Mouse (Mus musculus) monocyte, adult 5-6 weeks (primary cell): ENCODE results near the gene Tmem266. TPM values are rescaled to one million over a fixed set of nuclear protein-coding genes. Genes with fewer than 3 reads are reported as not detected.

Experiments used
- ATAC-seq: fragments of 153-309, 156-312 bp; replicated peaks from 2 replicates; pipeline ENCODE4 v1.8.0; 2017; ENCODE audit warnings: mild to moderate bottlenecking; ENCODE audit not compliant: low TSS enrichment, insufficient number of reproducible peaks, severe bottlenecking, poor library complexity, low FRiP score
- total RNA-seq: library from RNA; stranded (forward); fragments of 200-1000, 200-491, 200-594 nt; gene quantifications from 3 replicates; pipeline ENCODE4 v1.2.3, GENCODE M21; 2017

The Tmem266 gene
- total RNA-seq, 1 experiment from 2014 or later = not detected

GRCm38 (mm10) chr9:55386117-55386516 is 59.4 kb downstream of the Tmem266 start:
- ATAC-seq = no peak

DNA sequence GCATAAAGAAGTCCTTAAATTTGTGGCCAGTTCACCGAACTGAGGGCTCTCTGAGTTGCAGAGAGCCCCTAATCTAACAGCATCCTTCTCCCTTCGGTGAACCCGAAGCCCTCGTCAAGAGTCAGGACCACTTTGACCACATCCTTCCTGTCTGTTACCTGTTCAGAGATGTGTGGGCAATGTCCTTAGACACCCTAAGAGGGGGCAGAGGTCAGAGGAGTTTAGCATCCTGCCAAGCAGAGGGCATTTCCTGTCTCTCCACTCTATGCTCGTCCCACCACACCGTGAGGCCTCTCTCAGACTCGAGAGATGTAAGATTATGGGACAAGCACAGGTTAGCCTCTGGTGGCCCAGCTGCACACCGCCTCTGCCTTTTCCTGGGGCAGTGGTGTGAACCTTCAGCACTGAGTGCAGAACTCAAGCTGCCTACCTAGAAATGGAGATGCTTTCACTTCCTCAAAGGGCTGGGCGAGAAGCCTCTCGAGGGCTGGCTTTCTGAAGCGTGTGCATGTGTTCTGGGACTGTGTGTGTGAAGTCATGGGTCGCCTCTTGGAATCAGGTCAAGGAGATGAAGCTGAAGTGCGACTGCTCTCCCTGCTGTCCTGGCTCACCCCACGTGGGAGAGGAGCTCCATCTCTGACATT is 61.3 kb downstream of the Tmem266 start:
- peak; percentile 69 for ATAC-seq

DNA sequence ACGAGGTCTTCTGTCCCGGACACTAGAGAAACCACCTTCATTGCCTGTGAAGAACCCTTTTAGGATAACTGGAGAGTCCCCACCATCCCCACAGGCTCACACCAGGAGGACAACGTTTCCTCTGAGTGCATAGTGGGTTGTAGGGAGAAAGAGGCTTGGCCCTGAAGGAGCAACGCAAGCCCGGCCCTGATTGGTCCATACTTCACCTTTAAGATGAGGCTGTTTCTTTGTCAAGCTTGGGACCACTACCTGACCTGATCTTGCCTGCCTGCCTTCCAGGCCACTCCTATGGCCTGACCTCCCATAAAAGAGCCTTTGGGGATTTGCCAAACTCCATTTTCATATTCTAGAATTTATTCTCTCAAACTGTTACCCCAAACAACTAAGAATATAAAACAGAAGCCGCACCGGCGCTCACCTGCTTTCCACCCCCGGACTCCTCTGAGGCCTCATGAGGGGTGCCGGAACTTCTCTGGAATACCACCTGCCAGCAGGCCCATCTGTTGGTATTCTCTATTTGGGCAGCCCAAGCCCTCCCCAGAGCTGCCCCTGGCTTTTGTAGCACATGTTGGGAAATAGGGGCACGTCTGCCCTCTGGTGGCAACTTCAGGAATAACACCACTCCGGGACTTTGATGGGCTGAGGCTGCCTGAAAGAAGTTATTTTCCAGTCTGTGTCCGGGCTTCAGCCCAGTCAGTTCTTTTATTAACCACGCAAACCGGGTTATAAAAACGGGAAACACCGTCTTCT is 65.4 kb downstream of the Tmem266 start:
- 0 out of 2 replicates have a peak, but pooled peaks have one; percentile 40 for ATAC-seq

- peak; percentile 62 for ATAC-seq
These were observed 68.9 kb downstream of the Tmem266 start for GRCm38 (mm10) chr9:55395650-55396049.

DNA sequence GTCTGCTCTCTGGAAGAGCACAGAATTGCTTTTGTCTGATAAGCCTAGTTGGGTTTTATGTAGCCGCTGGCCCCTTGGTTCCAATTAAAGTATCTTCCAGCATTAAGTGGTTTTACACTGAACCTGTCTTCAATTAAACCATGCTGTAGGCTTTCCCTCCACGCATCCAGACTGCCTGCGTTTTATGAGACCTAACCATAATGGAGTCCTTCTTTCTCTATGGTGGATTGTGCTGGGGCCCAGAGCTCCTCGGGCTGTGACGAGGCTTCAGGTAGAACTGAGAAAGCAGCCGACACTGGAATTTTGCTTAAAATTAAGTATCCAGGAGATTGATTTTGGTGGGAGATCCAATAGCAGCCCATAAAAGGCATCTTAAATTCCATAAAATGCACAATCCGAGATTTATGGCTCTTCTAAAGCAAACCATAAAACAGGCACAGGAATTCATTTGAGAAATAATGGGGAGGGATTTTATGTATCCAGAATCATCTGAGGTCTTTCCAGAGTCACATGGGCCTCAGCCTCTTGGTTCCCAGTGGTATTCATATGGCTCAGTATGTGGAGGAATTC is 72.4 kb downstream of the Tmem266 start:
- ATAC-seq = no peak

DNA sequence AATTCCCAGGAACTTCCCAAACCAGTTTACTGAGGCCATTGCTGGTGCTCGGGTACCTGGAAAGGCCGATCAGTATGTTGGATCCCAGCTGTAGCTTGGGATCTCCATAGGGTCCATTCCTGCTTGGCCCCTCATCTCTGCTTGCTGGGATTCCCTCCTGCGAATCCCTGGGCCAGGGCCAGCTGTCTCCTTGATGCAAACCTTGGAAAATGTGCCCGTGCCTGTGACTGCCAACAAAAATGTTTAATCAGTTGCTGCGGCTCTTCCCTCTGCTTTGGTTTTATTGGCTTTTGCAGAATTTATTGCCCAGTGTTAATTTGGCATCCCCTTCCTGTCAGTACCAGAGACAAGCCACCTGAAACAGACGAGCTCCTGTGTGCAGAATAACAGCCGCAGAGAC is 75.6 kb downstream of the Tmem266 start:
- ATAC-seq = no peak

DNA sequence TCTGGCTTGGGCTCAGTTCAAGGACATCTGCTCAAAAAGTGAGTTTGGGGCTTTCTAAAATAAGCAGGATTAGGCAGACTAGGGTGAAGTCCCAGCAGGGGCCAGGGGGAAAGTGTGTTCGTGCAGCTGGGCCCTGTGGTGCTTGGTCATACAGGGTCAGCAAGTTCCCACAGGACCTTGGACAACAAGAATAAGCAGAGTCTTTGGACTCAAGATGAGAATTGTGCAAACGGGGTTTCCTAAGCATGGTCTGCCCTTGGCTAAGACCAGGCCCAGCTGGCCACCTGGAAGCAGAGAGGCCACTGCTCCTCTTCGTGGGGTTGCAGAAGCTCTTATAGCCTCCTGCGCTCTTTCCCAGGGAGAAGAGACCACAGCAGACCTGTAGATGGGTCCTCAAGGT is 77.5 kb downstream of the Tmem266 start:
- ATAC-seq = no peak

DNA sequence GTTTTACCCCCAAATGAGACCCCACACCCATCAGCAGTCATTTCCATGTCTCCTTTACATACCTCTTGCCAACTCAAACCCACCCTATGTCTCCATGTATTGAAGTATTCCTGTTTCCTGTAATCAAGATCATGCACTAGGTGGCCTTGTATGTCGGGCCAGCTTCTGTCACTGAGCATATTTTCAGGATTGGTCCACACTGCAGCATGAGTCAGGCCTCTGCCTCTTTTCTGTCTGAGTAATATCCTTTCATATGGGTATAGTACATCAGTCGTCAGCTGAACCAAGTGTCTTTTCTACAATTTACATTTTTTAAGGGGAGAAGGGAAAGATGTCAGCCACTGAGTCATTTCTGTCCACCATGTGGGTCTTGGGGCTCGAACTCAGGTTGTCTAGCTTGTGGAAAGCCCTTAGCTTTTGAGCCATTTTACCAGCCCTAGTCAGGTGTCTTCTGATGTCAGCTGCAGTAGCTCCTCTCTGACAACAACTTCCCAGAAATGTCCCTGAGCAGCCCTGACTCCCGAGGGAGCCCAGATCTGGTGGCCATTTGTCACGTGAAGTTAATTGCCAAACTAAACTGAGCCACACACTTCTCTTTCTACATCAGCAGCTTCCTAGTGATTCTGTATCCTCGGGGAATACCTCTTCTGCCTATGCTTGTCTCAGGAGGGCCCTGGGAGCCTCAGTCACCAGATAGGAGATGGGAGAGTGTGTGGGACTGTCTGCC is 78.4 kb downstream of the Tmem266 start:
- no peak for ATAC-seq

DNA sequence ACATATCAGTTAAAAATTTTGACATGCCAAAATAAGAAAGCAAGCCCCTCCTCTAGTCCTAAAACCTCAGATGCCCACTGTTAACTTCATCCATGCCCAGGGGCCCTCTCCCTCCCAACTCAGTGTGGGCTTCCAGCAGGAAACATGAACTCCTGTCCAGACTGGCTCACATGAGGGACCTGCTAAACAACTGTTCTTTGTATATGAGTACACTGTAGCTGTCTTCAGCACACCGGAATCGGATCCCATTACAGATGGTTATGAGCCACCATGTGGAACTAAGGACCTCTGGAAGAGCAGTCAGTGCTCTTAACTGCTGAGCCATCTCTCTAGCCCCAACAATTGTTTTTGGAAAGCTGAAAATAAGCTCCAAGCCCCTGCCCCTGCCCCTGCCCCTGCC is 80.1 kb downstream of the Tmem266 start:
- ATAC-seq = no peak

DNA sequence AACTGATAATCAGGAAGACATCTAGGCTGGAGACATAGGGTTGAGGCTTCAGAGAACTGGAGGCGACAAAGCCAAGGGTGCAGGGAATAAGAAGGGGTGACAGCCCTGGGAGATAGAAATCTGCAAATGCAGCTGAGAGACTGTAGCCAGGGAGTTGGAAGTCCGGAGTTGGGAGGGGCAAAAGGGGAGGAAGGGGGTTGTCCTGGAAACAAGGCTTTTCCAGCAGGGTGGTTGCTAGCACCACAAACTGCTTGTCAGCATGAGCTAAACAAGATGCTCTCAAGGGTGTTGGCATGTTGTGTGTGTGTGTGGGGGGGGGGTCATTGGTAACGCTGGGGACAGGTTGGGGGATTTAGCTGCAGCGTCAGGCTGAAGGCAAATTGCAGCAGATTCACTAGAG is 82.1 kb downstream of the Tmem266 start:
- no peak for ATAC-seq

DNA sequence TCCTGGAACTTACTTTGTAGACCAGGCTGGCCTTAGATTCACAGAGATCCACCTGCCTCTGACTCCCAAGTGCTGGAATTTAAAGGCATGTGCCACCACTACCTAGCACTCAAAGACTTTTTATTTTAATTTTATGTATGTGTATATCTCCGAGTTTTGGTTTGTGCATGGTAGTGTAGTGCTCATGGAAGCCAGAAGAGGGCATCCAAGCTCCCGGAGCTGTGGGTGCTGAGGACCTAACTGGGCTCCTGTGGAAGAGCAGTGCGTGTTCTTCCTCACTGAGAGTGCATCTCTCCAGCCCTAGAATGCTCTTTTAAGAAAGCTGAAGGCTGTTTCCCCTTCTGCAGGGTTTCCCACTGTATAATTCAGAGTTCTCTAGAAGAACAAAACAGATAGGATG is 83.1 kb downstream of the Tmem266 start:
- no peak for ATAC-seq

- ATAC-seq = no peak
These were observed 83.7 kb downstream of the Tmem266 start for GRCm38 (mm10) chr9:55410430-55410829.

- no peak for ATAC-seq
These were observed 84.4 kb downstream of the Tmem266 start for GRCm38 (mm10) chr9:55411154-55411553.

DNA sequence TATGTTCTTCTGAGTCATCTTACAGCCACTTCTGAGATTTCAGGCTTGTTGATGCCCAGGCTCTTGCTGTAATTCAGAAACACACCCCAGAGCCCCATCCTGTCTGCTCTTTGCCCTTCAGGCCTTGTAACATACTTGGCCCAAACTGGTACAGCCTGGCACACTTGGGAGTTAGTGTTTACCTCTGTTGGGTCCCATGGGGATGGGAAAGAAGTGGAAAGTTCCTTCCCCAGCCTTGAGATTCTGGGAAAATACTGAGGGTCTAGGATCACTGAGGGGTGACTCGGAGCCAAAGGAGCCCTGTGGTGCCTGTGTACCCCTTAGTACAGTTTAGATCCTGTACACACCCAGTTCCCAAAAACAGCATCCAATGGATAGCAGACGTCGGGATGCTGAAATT is 95.1 kb downstream of the Tmem266 start:
- no peak for ATAC-seq

DNA sequence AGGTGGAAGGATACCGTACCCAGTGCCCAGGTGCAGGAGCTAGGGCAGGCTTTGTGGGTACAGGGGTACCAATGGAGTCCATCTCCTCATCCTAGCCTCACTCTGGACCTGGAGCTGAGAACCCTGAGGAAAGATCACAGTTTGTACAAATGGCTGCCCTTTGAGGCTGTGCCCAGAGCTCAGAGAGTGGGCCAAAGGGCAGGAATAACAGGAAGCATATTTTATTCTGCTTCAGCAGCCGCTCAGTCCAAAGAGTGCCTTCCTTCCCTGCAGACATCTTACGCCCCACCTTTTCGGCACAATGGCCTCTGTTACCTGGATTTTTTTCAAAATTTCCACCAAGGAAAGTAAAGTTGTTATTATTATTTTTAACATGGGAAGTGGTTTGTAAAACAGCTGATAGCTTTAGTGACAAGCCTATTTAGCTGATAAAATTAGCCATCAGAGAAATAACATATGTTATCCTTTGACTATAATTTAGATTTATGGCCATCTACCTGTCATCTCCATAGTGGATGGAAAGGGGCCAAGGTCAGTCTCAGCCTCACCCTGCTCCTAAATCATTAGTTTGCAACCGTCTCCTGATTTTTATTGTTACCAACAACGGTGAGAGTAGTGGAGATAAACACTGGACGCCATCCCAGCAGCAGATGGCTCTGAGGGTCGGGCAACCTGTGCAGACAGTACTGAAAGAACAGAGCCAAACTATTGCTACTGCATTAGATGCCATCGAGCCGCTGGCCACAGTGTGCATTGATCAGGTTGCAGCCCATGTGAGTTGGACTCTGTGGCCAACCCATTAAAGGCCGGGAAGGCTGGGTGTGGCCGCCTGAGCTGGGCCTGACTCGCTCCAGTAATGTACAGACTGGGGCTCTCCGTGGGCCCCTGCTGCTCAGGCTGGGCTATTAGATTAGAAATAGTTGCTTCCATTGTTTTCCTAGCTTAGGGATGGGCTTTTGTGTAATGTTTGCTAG is 97.0 kb downstream of the Tmem266 start:
- no peak for ATAC-seq

DNA sequence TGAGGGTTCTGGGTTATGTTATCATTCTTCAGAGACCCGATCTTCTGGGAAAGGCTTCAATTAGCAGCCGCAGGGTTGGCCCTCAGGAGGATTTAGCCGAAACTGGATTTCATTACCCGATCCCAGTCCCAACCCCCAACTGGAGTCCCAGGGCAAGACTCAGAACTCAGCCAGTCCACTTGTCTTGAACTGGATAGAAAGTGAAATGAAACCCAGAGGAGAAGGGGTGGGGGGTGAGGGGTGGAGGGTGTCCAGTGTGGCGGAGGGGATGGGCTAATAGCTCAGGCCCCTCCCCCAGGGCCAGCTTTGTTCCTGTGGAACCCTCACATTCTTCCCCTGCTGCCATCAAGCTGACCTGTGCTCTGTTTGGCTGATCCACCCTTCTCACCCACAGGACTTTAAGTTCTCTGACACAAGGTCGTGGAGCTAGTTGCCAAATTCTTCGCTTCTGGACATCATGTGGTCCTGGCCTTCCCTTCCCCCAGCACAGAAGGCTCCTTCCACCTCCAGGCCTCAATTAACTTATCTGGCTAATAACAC is 98.6 kb downstream of the Tmem266 start:
- ATAC-seq = no peak

DNA sequence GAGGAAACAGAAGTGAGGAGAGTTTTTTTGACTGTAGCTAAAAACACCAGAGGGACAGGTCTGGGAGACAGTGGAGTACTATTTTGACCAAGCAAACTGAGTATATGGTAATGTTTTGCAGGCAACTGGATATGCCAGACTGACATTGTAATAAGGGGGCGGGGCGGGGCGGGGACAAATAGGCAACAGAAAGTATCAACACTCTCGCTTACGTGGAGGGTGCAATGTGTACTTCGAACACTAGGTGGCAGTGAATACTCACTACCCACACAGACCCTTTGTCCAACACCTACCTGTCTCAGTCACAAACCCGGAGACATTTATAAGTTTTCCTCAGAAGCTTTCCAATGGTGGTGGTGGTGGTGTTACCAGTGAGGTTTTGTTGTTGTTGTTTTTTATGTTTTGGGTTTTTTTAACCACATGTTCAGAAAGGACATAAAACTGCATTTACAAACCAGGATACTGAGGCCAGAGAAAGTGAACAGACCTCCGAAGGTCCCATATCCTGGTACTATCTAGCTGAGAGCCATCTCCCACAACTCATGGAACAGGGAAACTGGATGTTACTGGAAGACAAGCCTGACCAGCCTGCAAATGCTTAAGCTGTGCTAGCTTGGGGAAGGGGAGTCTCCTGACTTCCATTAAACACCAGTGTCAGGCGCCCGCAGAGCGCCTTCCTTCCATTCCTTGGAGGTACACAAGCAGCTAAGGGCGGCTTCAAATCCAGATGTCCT is 102.7 kb downstream of the Tmem266 start:
- ATAC-seq = peak; percentile 49; the same call in 1 of the 2 replicates
